Mouse (Mus musculus) ES-Bruce4 (cell line): ENCODE results near the gene N4bp1. TPM values are rescaled to one million over a fixed set of nuclear protein-coding genes. Genes with fewer than 3 reads are reported as not detected.

Experiments
- H3K27ac ChIP-seq: 2 replicates; pipeline ENCODE4 v1.5.1; 2012; ENCODE audit warnings: low read length, inconsistent platforms; ENCODE audit not compliant: insufficient read depth
- H3K27me3 ChIP-seq: 2 replicates; pipeline ENCODE4 v1.6.1; 2012; ENCODE audit warnings: mild to moderate bottlenecking, low read length, inconsistent platforms; ENCODE audit not compliant: control insufficient read depth, poor library complexity, insufficient read depth, severe bottlenecking
- H3K36me3 ChIP-seq: 2 replicates; pipeline ENCODE4 v1.6.1; 2012; ENCODE audit warnings: inconsistent platforms, mild to moderate bottlenecking, low read length, moderate library complexity; ENCODE audit not compliant: control insufficient read depth, poor library complexity, insufficient read depth, severe bottlenecking
- H3K4me1 ChIP-seq: one replicate; pipeline ENCODE4 v1.8.1; 2011; ENCODE audit warnings: low read length; ENCODE audit not compliant: control insufficient read depth, insufficient read depth
- H3K4me3 ChIP-seq: 2 replicates; pipeline ENCODE4 v1.5.1; 2011; ENCODE audit warnings: low read depth, mild to moderate bottlenecking, low read length
- H3K9ac ChIP-seq: 2 replicates; pipeline ENCODE4 v1.6.1; 2012; ENCODE audit warnings: low read depth, mild to moderate bottlenecking, inconsistent platforms; ENCODE audit not compliant: poor library complexity, severe bottlenecking
- H3K9me3 ChIP-seq: replicated peaks from 2 replicates; pipeline ENCODE4 v1.6.1; 2012; ENCODE audit warnings: mild to moderate bottlenecking, low read length, inconsistent platforms; ENCODE audit not compliant: control insufficient read depth, poor library complexity, insufficient read depth, severe bottlenecking
- CTCF ChIP-seq: IDR thresholded peaks from one replicate; pipeline ENCODE4 v1.8.1; 2011; ENCODE audit warnings: low read depth, low read length
- EP300 ChIP-seq: IDR thresholded peaks from 2 replicates; pipeline ENCODE4 v1.6.1; 2011; ENCODE audit warnings: low read depth, low read length; ENCODE audit not compliant: insufficient read depth
- POLR2A ChIP-seq: IDR thresholded peaks from one replicate; pipeline ENCODE4 v1.8.1; 2011; ENCODE audit warnings: low read length; ENCODE audit not compliant: insufficient read depth
- polyA plus RNA-seq: library from polyadenylated mRNA; stranded (reverse); fragments of >200 nt; gene quantifications from 2 replicates; pipeline ENCODE4 v1.2.4, GENCODE M21; 2011; ENCODE audit warnings: low read depth; ENCODE audit not compliant: missing spikeins, insufficient read depth, insufficient read length

N4bp1 gene
- polyA plus RNA-seq, 1 experiment, result 80.3 TPM

GRCm38 (mm10) chr8:86768499-86768898, 116.6 kb downstream of the N4bp1 start:
- Histone ChIP-seq H3K27ac (no peak overlapping the region), H3K9ac (no peak overlapping the region), H3K36me3 (no peaks in the 10 kb centered on the region), H3K9me3 (no peaks in the 10 kb centered on the region), H3K4me1 (peaks cover 3% of the 10 kb centered on the region), H3K4me3 (no peak overlapping the region), H3K27me3 (no peaks in the 10 kb centered on the region)
- no peak for TF ChIP-seq POLR2A
- TF ChIP-seq EP300, result no peak
- TF ChIP-seq CTCF, result no peak

GRCm38 (mm10) chr8:86766548-86767211, 118.4 kb downstream of the N4bp1 start:
- TF ChIP-seq CTCF, result no peak
- TF ChIP-seq POLR2A, result no peak
- TF ChIP-seq EP300, result 0 out of 2 replicates have a peak, but pooled peaks have one; percentile 45
- Histone ChIP-seq H3K27me3 (no peaks in the 10 kb centered on the region), H3K27ac (no peak overlapping the region), H3K36me3 (no peaks in the 10 kb centered on the region), H3K4me1 (peaks cover 3% of the 10 kb centered on the region), H3K9ac (no peak overlapping the region), H3K9me3 (no peaks in the 10 kb centered on the region), H3K4me3 (no peak overlapping the region)

GRCm38 (mm10) chr8:86765669-86766068, 119.4 kb downstream of the N4bp1 start:
- Histone ChIP-seq H3K36me3 (no peaks in the 10 kb centered on the region), H3K4me1 (peaks cover 6% of the 10 kb centered on the region), H3K9ac (no peak overlapping the region), H3K27me3 (no peaks in the 10 kb centered on the region), H3K9me3 (no peaks in the 10 kb centered on the region), H3K27ac (no peak overlapping the region), H3K4me3 (no peak overlapping the region)
- TF ChIP-seq EP300 (no peak), POLR2A (no peak), CTCF (no peak)

- Histone ChIP-seq H3K27me3 (no peaks in the 10 kb centered on the region), H3K4me1 (peaks cover 6% of the 10 kb centered on the region), H3K27ac (no peak overlapping the region), H3K9me3 (no peaks in the 10 kb centered on the region), H3K4me3 (no peak overlapping the region), H3K36me3 (no peaks in the 10 kb centered on the region), H3K9ac (no peak overlapping the region)
- TF ChIP-seq CTCF, result no peak
- TF ChIP-seq POLR2A, result no peak
- TF ChIP-seq EP300, result no peak
These were observed 119.9 kb downstream of the N4bp1 start for GRCm38 (mm10) chr8:86765155-86765554.

GRCm38 (mm10) chr8:86762806-86763205, 122.3 kb downstream of the N4bp1 start:
- H3K27ac ChIP-seq, result no peak overlapping the region
- H3K36me3 ChIP-seq, result no peaks in the 10 kb centered on the region
- H3K9ac ChIP-seq, result no peak overlapping the region
- H3K4me1 ChIP-seq, result peaks cover 6% of the 10 kb centered on the region
- H3K27me3 ChIP-seq, result no peaks in the 10 kb centered on the region
- H3K4me3 ChIP-seq, result no peak overlapping the region
- TF ChIP-seq EP300, result no peak
- TF ChIP-seq POLR2A, result no peak
- H3K9me3 ChIP-seq, result no peaks in the 10 kb centered on the region

- Histone ChIP-seq H3K36me3 (no peaks in the 10 kb centered on the region), H3K4me1 (peaks cover 6% of the 10 kb centered on the region), H3K4me3 (no peak overlapping the region), H3K27me3 (no peaks in the 10 kb centered on the region), H3K27ac (no peak overlapping the region), H3K9me3 (no peaks in the 10 kb centered on the region), H3K9ac (no peak overlapping the region)
- no peak for TF ChIP-seq CTCF
- no peak for TF ChIP-seq POLR2A
- no peak for TF ChIP-seq EP300
These were observed 124.3 kb downstream of the N4bp1 start for GRCm38 (mm10) chr8:86760746-86761145.
